In genomic region chr2:7395935-7396334, GRCm38 (mm10) we compare ENCODE assay signal across 8 mouse cellular contexts.
DNase-seq lines count a peak whose midpoint lies in the region; ATAC-seq and TF ChIP-seq lines count a peak whose summit lies in the region.

No protein-coding gene starts in this region.

- H3K4me3 ChIP-seq in heart, embryonic 15.5 days = no peak overlapping the region
- H3K4me3 ChIP-seq in forebrain, postnatal 0 days (ENCODE audit: low read depth, low read length) = peak overlapping the region; percentile 39
- peak overlapping the region; percentile 38 for H3K4me3 ChIP-seq in midbrain, embryonic 15.5 days
- no peak overlapping the region for H3K4me3 ChIP-seq in lung, adult 2 months (replicated peaks; ENCODE audit: extremely low read depth, low read depth, low read length)

- H3K36me3 ChIP-seq in heart, embryonic 15.5 days = no peaks in the 10 kb centered on the region
- no peaks in the 10 kb centered on the region for H3K36me3 ChIP-seq in forebrain, postnatal 0 days (ENCODE audit: insufficient read depth)
- H3K36me3 ChIP-seq in midbrain, embryonic 15.5 days (replicated peaks) = no peaks in the 10 kb centered on the region

- H3K27me3 ChIP-seq in heart, embryonic 15.5 days = no peaks in the 10 kb centered on the region
- H3K27me3 ChIP-seq in forebrain, postnatal 0 days (ENCODE audit: insufficient read depth, low read length) = no peaks in the 10 kb centered on the region
- no peaks in the 10 kb centered on the region for H3K27me3 ChIP-seq in midbrain, embryonic 15.5 days (replicated peaks)

- no peak overlapping the region for H3K27ac ChIP-seq in heart, embryonic 15.5 days
- H3K27ac ChIP-seq in forebrain, postnatal 0 days (ENCODE audit: low read depth, low read length) = peak overlapping the region; percentile 85
- H3K27ac ChIP-seq in midbrain, embryonic 15.5 days = peak overlapping the region; percentile 61; the same call in 1 of the 2 replicates

- no peak for TF ChIP-seq CTCF in forebrain, postnatal 0 days (IDR thresholded peaks at IDR 0.05; ENCODE audit: low read depth)
- TF ChIP-seq CTCF in lung, adult 2 months (IDR thresholded peaks at IDR 0.05; ENCODE audit: insufficient read depth, low read length) = no peak

- TF ChIP-seq POLR2A in lung, adult 2 months (IDR thresholded peaks at IDR 0.05; ENCODE audit: borderline replicate concordance, extremely low read depth, low read depth, low read length) = no peak

- H3K4me2 ChIP-seq in heart, embryonic 15.5 days = peak overlapping the region; percentile 36
- peak overlapping the region; percentile 61 for H3K4me2 ChIP-seq in forebrain, postnatal 0 days (ENCODE audit: low read depth)
- H3K4me2 ChIP-seq in midbrain, embryonic 15.5 days = peak overlapping the region; percentile 63

- WGBS in heart, embryonic 15.5 days = 39% methylated on average over 8 of the region's 8 CpGs
- WGBS in forebrain, postnatal 0 days = 13% methylated on average over 8 of the region's 8 CpGs
- 19% methylated on average over 8 of the region's 8 CpGs for WGBS in midbrain, embryonic 15.5 days
- 45% methylated on average over 8 of the region's 8 CpGs for WGBS in lung, adult 2 months

- ATAC-seq in heart, embryonic 15.5 days (replicated peaks; ENCODE audit: insufficient number of reproducible peaks, insufficient read depth, low FRiP score, low read depth) = no peak
- peak; percentile 53; the same call in 1 of the 2 replicates for ATAC-seq in forebrain, postnatal 0 days
- peak; percentile 78 for ATAC-seq in midbrain, embryonic 15.5 days (replicated peaks)

- H3K9me3 ChIP-seq in heart, embryonic 15.5 days (replicated peaks) = no peaks in the 10 kb centered on the region
- no peaks in the 10 kb centered on the region for H3K9me3 ChIP-seq in forebrain, postnatal 0 days (ENCODE audit: low read length)
- H3K9me3 ChIP-seq in midbrain, embryonic 15.5 days = no peaks in the 10 kb centered on the region

- intact Hi-C loops in heart, postnatal 25 days (cut with DNase I) = no loop called here

- DNase-seq in heart, postnatal 25 days (ENCODE audit: low spot score) = no peak
- peak; percentile 3 to 7 for DNase-seq in cerebellum, postnatal 36 days
- peak; percentile 56 for DNase-seq in forebrain, postnatal 0 days
- no peak for DNase-seq in urinary bladder, postnatal 36 days (ENCODE audit: low spot score in 2 of 2)
- no peak for DNase-seq in lung, adult 2 months
- no peak for DNase-seq in gastrocnemius, postnatal 10 days

- H3K9ac ChIP-seq in heart, embryonic 15.5 days = no peak overlapping the region
- peak overlapping the region; percentile 53 for H3K9ac ChIP-seq in forebrain, postnatal 0 days
- H3K9ac ChIP-seq in midbrain, embryonic 15.5 days = peak overlapping the region; percentile 31; the same call in 1 of the 2 replicates

- no peaks in the 10 kb centered on the region for H3K4me1 ChIP-seq in heart, embryonic 15.5 days (replicated peaks)
- H3K4me1 ChIP-seq in forebrain, postnatal 0 days (ENCODE audit: insufficient read depth) = peaks cover 4% of the 10 kb centered on the region; the same call in 1 of the 2 replicates
- no peaks in the 10 kb centered on the region for H3K4me1 ChIP-seq in midbrain, embryonic 15.5 days
- H3K4me1 ChIP-seq in lung, adult 2 months (ENCODE audit: control insufficient read depth, insufficient read depth, low read length) = no peaks in the 10 kb centered on the region

Comparison
In these comparisons a context has a peak if more than half of its experiments do, and no peak if none do; other contexts are left out.
1. H3K4me3 ChIP-seq: peak in forebrain, postnatal 0 days (single experiment) and midbrain, embryonic 15.5 days (single experiment); none in heart, embryonic 15.5 days (single experiment) and lung, adult 2 months (single experiment).
2. DNase-seq: peak in cerebellum, postnatal 36 days (2 of 2) and forebrain, postnatal 0 days (single experiment); none in heart, postnatal 25 days (single experiment), urinary bladder, postnatal 36 days (0 of 2), lung, adult 2 months (single experiment) and gastrocnemius, postnatal 10 days (single experiment).
3. Peak in every context shown above with its lines, with median percentiles within 50 percentile points of each other: H3K4me2 ChIP-seq.